In the genomic region with DNA sequence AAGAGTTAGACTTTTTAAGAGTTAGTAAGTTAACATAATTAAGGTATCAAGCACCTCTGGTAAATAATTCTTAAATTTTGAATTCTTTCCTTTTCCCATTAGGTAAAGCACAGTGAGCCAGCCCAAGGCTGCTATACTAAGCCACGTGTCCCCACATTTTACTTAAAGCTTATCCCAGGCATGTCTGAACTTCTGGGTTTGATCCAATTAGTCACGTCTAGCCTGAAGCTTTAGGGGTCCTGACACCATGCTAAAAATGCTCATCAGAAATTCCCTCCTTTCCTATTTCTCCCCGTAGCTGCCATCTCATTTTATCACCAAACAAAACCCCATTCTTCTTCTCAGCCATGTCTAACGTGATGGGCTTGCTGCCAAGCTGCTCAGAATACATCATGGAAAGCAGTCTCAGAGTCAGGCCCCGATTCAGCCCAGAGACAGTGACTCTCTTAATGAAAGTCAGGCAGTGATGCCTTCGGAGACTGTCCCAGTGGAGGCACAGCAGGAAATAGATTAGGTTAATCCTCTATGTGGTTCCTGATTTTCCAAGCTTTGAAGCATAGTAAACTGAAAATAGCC, we compare ENCODE assay signal across 9 mouse cellular contexts.
DNase-seq lines count a peak whose midpoint lies in the region; ATAC-seq and TF ChIP-seq lines count a peak whose summit lies in the region.
"Had no signal": no experiment of that assay in that cellular context is flagged by ENCODE, and none has a peak within 500 bp of the region (broad histone marks: within the 10 kb centered on the region; RNA-seq: fewer than 3 reads in every experiment).

No protein-coding gene starts in this region.

- H3K4me2 ChIP-seq in embryonic facial prominence, embryonic 11.5 days (ENCODE audit: low read depth, low read length), result no peak overlapping the region
- no peak overlapping the region for H3K4me2 ChIP-seq in forebrain, embryonic 15.5 days (replicated peaks)
- H3K4me2 ChIP-seq in midbrain, embryonic 11.5 days, result no peak overlapping the region
- H3K4me2 ChIP-seq: limb, embryonic 15.5 days had no signal

- no peak overlapping the region for H3K4me3 ChIP-seq in embryonic facial prominence, embryonic 11.5 days (ENCODE audit: low read depth, low read length)
- H3K4me3 ChIP-seq in embryonic facial prominence, embryonic 10.5 days, result no peak overlapping the region
- no peak overlapping the region for H3K4me3 ChIP-seq in forebrain, embryonic 15.5 days
- H3K4me3 ChIP-seq in midbrain, embryonic 11.5 days (ENCODE audit: low read depth, low read length), result no peak overlapping the region
- H3K4me3 ChIP-seq: limb, embryonic 15.5 days had no signal

- no peaks in the 10 kb centered on the region for H3K27me3 ChIP-seq in embryonic facial prominence, embryonic 11.5 days (ENCODE audit: control insufficient read depth, insufficient read depth, low read length)
- no peaks in the 10 kb centered on the region for H3K27me3 ChIP-seq in embryonic facial prominence, embryonic 10.5 days (replicated peaks; ENCODE audit: low read depth, poor library complexity, severe bottlenecking)
- no peaks in the 10 kb centered on the region for H3K27me3 ChIP-seq in forebrain, embryonic 15.5 days
- no peaks in the 10 kb centered on the region for H3K27me3 ChIP-seq in midbrain, embryonic 11.5 days (ENCODE audit: control insufficient read depth, insufficient read depth, low read length)
- H3K27me3 ChIP-seq: limb, embryonic 15.5 days had no signal

- peak; percentile 70; the same call in 1 of the 2 replicates for ATAC-seq in embryonic facial prominence, embryonic 11.5 days (replicated peaks; ENCODE audit: insufficient number of reproducible peaks, low FRiP score, low TSS enrichment, low read depth)
- peak; percentile 91 for ATAC-seq in forebrain, embryonic 15.5 days (replicated peaks)
- peak; percentile 96 for ATAC-seq in midbrain, embryonic 11.5 days (ENCODE audit: low FRiP score)

- WGBS in embryonic facial prominence, embryonic 11.5 days, result 10% methylated on average over 6 of the region's 6 CpGs
- 9% methylated on average over 6 of the region's 6 CpGs for WGBS in embryonic facial prominence, embryonic 10.5 days
- WGBS in forebrain, embryonic 15.5 days, result 3% methylated on average over 6 of the region's 6 CpGs
- 3% methylated on average over 6 of the region's 6 CpGs for WGBS in midbrain, embryonic 11.5 days

- H3K36me3 ChIP-seq in embryonic facial prominence, embryonic 11.5 days (replicated peaks; ENCODE audit: control insufficient read depth, insufficient read depth, low read depth, low read length), result no peaks in the 10 kb centered on the region
- no peaks in the 10 kb centered on the region for H3K36me3 ChIP-seq in embryonic facial prominence, embryonic 10.5 days (replicated peaks)
- H3K36me3 ChIP-seq in forebrain, embryonic 15.5 days, result no peaks in the 10 kb centered on the region
- no peaks in the 10 kb centered on the region for H3K36me3 ChIP-seq in midbrain, embryonic 11.5 days (ENCODE audit: control insufficient read depth, insufficient read depth, low read length)
- H3K36me3 ChIP-seq: limb, embryonic 15.5 days had no signal

- H3K9me3 ChIP-seq in embryonic facial prominence, embryonic 11.5 days (replicated peaks; ENCODE audit: control insufficient read depth, low read length), result no peaks in the 10 kb centered on the region
- no peaks in the 10 kb centered on the region for H3K9me3 ChIP-seq in embryonic facial prominence, embryonic 10.5 days
- H3K9me3 ChIP-seq in forebrain, embryonic 15.5 days, result no peaks in the 10 kb centered on the region
- H3K9me3 ChIP-seq in midbrain, embryonic 11.5 days (ENCODE audit: control insufficient read depth, low read length), result no peaks in the 10 kb centered on the region; the same call in 1 of the 2 replicates
- H3K9me3 ChIP-seq: limb, embryonic 15.5 days had no signal

- TF ChIP-seq POLR2A in brain, embryonic 14.5 days (IDR thresholded peaks at IDR 0.05; ENCODE audit: borderline replicate concordance, extremely low read depth, insufficient read depth, insufficient read length, poor library complexity, severe bottlenecking), result no peak

- no peak for TF ChIP-seq CTCF in brain, embryonic 14.5 days (IDR thresholded peaks at IDR 0.05; ENCODE audit: borderline replicate concordance, extremely low read depth, insufficient read depth, insufficient read length)

- no peak overlapping the region for H3K27ac ChIP-seq in embryonic facial prominence, embryonic 11.5 days (replicated peaks; ENCODE audit: low read depth, low read length)
- H3K27ac ChIP-seq in embryonic facial prominence, embryonic 10.5 days (replicated peaks), result no peak overlapping the region
- no peak overlapping the region for H3K27ac ChIP-seq in forebrain, embryonic 15.5 days (replicated peaks)
- peak overlapping the region; percentile 49 for H3K27ac ChIP-seq in midbrain, embryonic 11.5 days (ENCODE audit: low read depth, low read length)
- H3K27ac ChIP-seq: limb, embryonic 15.5 days had no signal

- DNase-seq in embryonic facial prominence, embryonic 11.5 days (ENCODE audit: low spot score), result peak; percentile 31
- no peak for DNase-seq in embryonic facial prominence, embryonic 10.5 days (ENCODE audit: low spot score)
- peak; percentile 94 for DNase-seq in brain, embryonic 14.5 days (ENCODE audit: low read depth)
- peak; percentile 91 for DNase-seq in midbrain, embryonic 11.5 days (ENCODE audit: low spot score, missing footprints)
- DNase-seq in lung, postnatal 36 days, result no peak
- DNase-seq in urinary bladder, adult 18-20 months (ENCODE audit: low spot score in 2 of 2), result no peak
- no peak for DNase-seq in thymus, adult 18-20 months

- no peaks in the 10 kb centered on the region for H3K4me1 ChIP-seq in embryonic facial prominence, embryonic 11.5 days (ENCODE audit: control insufficient read depth, insufficient read depth, low read length)
- no peaks in the 10 kb centered on the region for H3K4me1 ChIP-seq in embryonic facial prominence, embryonic 10.5 days
- H3K4me1 ChIP-seq in forebrain, embryonic 15.5 days, result peaks cover 6% of the 10 kb centered on the region
- no peaks in the 10 kb centered on the region for H3K4me1 ChIP-seq in midbrain, embryonic 11.5 days (ENCODE audit: control insufficient read depth, insufficient read depth, low read length)
- H3K4me1 ChIP-seq: limb, embryonic 15.5 days had no signal

- no peak overlapping the region for H3K9ac ChIP-seq in embryonic facial prominence, embryonic 11.5 days (replicated peaks; ENCODE audit: low read length)
- H3K9ac ChIP-seq in forebrain, embryonic 15.5 days (replicated peaks), result no peak overlapping the region
- H3K9ac ChIP-seq in midbrain, embryonic 11.5 days (ENCODE audit: low read length), result no peak overlapping the region
- H3K9ac ChIP-seq: limb, embryonic 15.5 days had no signal

Comparison
In these comparisons a context has a peak if more than half of its experiments do, and no peak if none do; other contexts are left out.
1. DNase-seq: peak in embryonic facial prominence, embryonic 11.5 days (single experiment), brain, embryonic 14.5 days (single experiment) and midbrain, embryonic 11.5 days (single experiment); none in embryonic facial prominence, embryonic 10.5 days (single experiment), lung, postnatal 36 days (single experiment), urinary bladder, adult 18-20 months (0 of 2) and thymus, adult 18-20 months (0 of 2).
2. Peak in every context shown above with its lines, with median percentiles within 50 percentile points of each other: ATAC-seq.